Mouse (Mus musculus) hindbrain, embryonic 12.5 days (tissue): ENCODE measurements around the gene Pip4k2b. TPM values are rescaled to one million over a fixed set of nuclear protein-coding genes. Genes with fewer than 3 reads are reported as not detected.
A peak's percentile ranks its signal among the peaks of the same experiment; 100 is the strongest.

Experiments
- ATAC-seq: fragments of 200-750 bp; cut with Nextera tagmentation; 2 replicates; pipeline ENCODE4 v1.8.0; 2017; ENCODE audit warnings: moderate TSS enrichment; ENCODE audit not compliant: low FRiP score
- H3K27ac ChIP-seq: fragments of 300-500 bp; sonication (generic); 2 replicates; pipeline ENCODE4 v1.5.1; 2016; ENCODE audit warnings: mild to moderate bottlenecking
- H3K27me3 ChIP-seq: fragments of 300-500 bp; sonication (generic); 2 replicates; pipeline ENCODE4 v1.6.1; 2016; ENCODE audit warnings: mild to moderate bottlenecking
- H3K36me3 ChIP-seq: fragments of 300-500 bp; sonication (generic); 2 replicates; pipeline ENCODE4 v1.6.1; 2016; ENCODE audit warnings: mild to moderate bottlenecking
- H3K4me1 ChIP-seq: fragments of 300-500 bp; sonication (generic); 2 replicates; pipeline ENCODE4 v1.6.1; 2016
- H3K4me2 ChIP-seq: fragments of 300-500 bp; sonication (generic); replicated peaks from 2 replicates; pipeline ENCODE4 v1.6.1; 2016; ENCODE audit warnings: mild to moderate bottlenecking
- H3K4me3 ChIP-seq: fragments of 300-500 bp; sonication (generic); 2 replicates; pipeline ENCODE4 v1.5.1; 2016; ENCODE audit warnings: mild to moderate bottlenecking
- H3K9ac ChIP-seq: fragments of 300-500 bp; sonication (generic); 2 replicates; pipeline ENCODE4 v1.6.1; 2016; ENCODE audit warnings: mild to moderate bottlenecking, moderate library complexity
- H3K9me3 ChIP-seq: fragments of 300-500 bp; sonication (generic); replicated peaks from 2 replicates; pipeline ENCODE4 v1.6.1; 2016; ENCODE audit warnings: mild to moderate bottlenecking
- WGBS: fragments of 180-500 bp; shearing (Covaris S2); methylation state at CpG from one replicate; pipeline ENCODE4 v1.1.7; 2016; 5-methylcytosine and 5-hydroxymethylcytosine counted together
- polyA plus RNA-seq: library from polyadenylated mRNA; unstranded; fragments of >200 nt; fragmentation: Nextera tagmentation; extraction: Ambion mirVana; gene quantifications from 2 replicates; pipeline ENCODE4 v1.2.1, GENCODE M21; 2016

Pip4k2b gene
- polyA plus RNA-seq, 1 experiment from 2014 or later = 2.6 TPM

DNA sequence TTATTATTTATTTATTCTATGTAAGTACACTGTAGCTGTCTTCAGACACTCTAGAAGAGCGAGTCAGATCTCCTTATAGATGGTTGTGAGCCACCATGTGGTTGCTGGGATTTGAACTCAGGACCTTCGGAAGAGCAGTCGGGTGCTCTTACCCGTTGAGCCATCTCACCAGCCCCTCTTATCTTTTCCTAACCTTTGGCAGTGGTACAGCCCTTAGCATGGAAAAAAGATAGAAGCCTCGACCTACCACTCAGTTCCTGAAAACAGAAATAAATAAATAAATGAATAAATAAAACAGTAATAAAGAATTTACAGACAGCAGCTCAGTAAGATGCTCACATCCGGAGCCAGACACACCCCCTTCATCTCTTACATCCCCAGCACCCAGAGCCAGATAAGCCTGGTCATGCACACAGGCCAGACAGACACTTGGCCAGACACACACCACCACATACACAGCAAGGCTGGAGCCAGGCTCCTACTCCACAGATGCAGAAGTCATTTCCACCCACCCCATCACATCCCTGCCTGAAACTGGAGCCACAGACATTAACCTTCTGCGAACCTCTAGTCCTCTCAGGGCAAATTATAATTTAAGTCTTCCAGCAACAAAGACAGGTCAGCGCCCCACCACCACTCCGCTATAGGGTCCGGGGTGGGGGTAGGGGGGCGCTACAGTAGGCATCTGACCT is 47.2 kb downstream of the Pip4k2b start:
- peak overlapping the region; percentile 87 for H3K4me2 ChIP-seq
- H3K4me1 ChIP-seq = peaks cover 56% of the 10 kb centered on the region
- H3K27me3 ChIP-seq = no peaks in the 10 kb centered on the region
- peak overlapping the region; percentile 83 for H3K9ac ChIP-seq
- 60% methylated on average over 11 of the region's 11 CpGs for WGBS
- H3K9me3 ChIP-seq = no peaks in the 10 kb centered on the region
- ATAC-seq = no peak
- H3K27ac ChIP-seq = peak overlapping the region; percentile 99; the same call in 1 of the 2 replicates
- peaks cover 10% of the 10 kb centered on the region for H3K36me3 ChIP-seq
- H3K4me3 ChIP-seq = peak overlapping the region; percentile 85

- 71% methylated on average over 8 of the region's 8 CpGs for WGBS
- H3K27me3 ChIP-seq = no peaks in the 10 kb centered on the region
- peaks cover 52% of the 10 kb centered on the region for H3K4me1 ChIP-seq
- no peak for ATAC-seq
- H3K9ac ChIP-seq = no peak overlapping the region
- peak overlapping the region; percentile 64; the same call in 1 of the 2 replicates for H3K27ac ChIP-seq
- H3K36me3 ChIP-seq = peaks cover 16% of the 10 kb centered on the region
- H3K4me3 ChIP-seq = no peak overlapping the region; the same call in 1 of the 2 replicates
- H3K9me3 ChIP-seq = no peaks in the 10 kb centered on the region
- peak overlapping the region; percentile 87 for H3K4me2 ChIP-seq
Measured at GRCm38 (mm10) chr11:97696669-97697068, 47.8 kb downstream of the Pip4k2b start.

DNA sequence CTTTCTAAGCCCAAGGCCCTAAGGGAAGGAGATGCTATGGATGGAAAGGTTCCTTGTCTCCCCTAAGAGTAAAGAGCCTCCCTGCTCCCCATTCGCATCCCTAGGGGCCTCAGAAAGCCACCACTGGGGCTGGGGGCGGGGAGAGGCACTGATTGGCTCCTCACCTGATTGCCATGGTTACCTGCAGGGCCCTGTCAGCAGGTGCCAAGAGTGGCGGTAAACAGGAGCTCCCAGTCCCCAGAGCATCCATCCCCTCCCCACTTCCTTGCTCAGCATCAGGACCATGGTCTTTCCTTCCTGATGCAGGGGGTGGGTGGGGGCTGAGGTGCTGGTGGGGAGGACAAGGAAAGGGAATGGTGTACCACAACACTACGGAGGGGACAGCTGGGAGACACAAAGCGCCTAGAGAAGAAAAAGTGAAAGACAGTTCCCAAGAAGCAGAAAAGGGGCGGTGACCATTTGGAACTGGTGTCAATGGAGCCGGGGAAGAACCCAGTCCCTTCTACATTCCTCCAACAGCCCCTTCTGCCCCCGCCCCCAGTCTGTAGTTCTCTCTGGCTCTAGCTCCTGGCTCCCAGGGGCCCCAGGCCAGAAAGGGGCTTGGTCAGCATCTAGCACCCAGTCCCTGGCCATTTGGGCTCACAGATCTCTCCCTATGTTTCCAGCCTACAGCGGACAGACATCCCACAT is 48.6 kb downstream of the Pip4k2b start:
- peak overlapping the region; percentile 64 for H3K27ac ChIP-seq
- 34% methylated on average over 9 of the region's 9 CpGs for WGBS
- ATAC-seq = no peak
- no peaks in the 10 kb centered on the region for H3K27me3 ChIP-seq
- no peaks in the 10 kb centered on the region for H3K9me3 ChIP-seq
- H3K4me1 ChIP-seq = peaks cover 45% of the 10 kb centered on the region
- peak overlapping the region; percentile 87 for H3K4me2 ChIP-seq
- H3K4me3 ChIP-seq = peak overlapping the region; percentile 23
- H3K9ac ChIP-seq = peak overlapping the region; percentile 50
- peaks cover 24% of the 10 kb centered on the region for H3K36me3 ChIP-seq

DNA sequence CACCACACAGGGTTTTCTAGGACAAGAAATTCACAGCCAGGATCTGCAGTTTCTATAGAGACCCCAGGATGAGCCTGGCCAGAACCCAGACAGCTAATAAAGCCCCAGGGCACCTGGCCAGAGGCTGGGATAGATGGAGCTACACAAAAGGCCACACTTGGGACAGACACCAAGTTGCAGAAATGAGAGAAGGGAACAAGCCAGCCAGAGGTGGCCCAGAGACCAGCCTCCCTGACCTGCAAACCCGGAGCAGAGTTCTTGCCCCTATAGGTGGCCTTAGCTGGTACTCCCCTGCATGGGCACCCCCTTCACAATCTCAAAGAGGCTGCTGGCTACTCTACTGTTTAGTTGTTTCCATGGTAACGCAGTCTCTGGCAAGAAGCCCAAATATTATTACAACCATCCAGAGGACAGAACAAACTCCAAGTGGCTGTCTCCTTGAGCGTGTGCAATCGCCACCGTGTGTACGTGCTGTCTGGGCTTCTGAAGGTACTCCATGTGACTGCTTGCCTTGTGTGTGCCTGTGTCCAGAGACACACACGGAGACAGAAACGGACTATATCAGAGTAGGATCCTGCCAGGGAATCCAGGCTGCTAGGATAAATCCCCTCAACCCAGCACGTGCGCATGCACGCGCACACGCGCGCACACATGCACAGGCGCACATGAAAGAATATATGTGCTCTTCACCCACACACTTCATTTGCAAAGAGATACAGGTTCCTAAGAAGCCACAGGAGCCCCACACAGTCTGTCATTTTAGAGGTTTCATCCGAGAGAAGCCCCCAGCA is 49.4 kb downstream of the Pip4k2b start:
- peak overlapping the region; percentile 23 for H3K4me3 ChIP-seq
- 54% methylated on average over 17 of the region's 17 CpGs for WGBS
- no peak for ATAC-seq

GRCm38 (mm10) chr11:97694435-97694834 is 50.1 kb downstream of the Pip4k2b start:
- Histone ChIP-seq H3K4me3 (no peak overlapping the region), H3K4me2 (peak overlapping the region; percentile 87; the same call in 1 of the 2 replicates), H3K4me1 (peaks cover 45% of the 10 kb centered on the region), H3K36me3 (peaks cover 35% of the 10 kb centered on the region), H3K9ac (no peak overlapping the region), H3K27me3 (no peaks in the 10 kb centered on the region), H3K27ac (peak overlapping the region; percentile 64), H3K9me3 (no peaks in the 10 kb centered on the region)
- ATAC-seq = no peak
- WGBS = 91% methylated on average over 4 of the region's 4 CpGs

More for the DNA sequence above, 49.4 kb downstream of the Pip4k2b start:
- Histone ChIP-seq H3K27ac (peak overlapping the region; percentile 64), H3K36me3 (peaks cover 32% of the 10 kb centered on the region), H3K9me3 (no peaks in the 10 kb centered on the region), H3K4me2 (peak overlapping the region; percentile 87), H3K4me1 (peaks cover 45% of the 10 kb centered on the region), H3K9ac (peak overlapping the region; percentile 50), H3K27me3 (no peaks in the 10 kb centered on the region)

- Histone ChIP-seq H3K4me3 (no peak overlapping the region), H3K27ac (no peak overlapping the region), H3K9me3 (no peaks in the 10 kb centered on the region), H3K4me2 (no peak overlapping the region), H3K9ac (no peak overlapping the region), H3K27me3 (no peaks in the 10 kb centered on the region), H3K4me1 (peaks cover 25% of the 10 kb centered on the region), H3K36me3 (peaks cover 53% of the 10 kb centered on the region)
- 32% methylated on average over 10 of the region's 10 CpGs for WGBS
- ATAC-seq = no peak
Measured at GRCm38 (mm10) chr11:97689861-97690260, 54.6 kb downstream of the Pip4k2b start.

- Histone ChIP-seq H3K4me1 (peaks cover 16% of the 10 kb centered on the region), H3K27me3 (no peaks in the 10 kb centered on the region), H3K4me3 (no peak overlapping the region), H3K27ac (no peak overlapping the region), H3K4me2 (no peak overlapping the region), H3K9ac (no peak overlapping the region), H3K36me3 (peaks cover 53% of the 10 kb centered on the region), H3K9me3 (no peaks in the 10 kb centered on the region)
- WGBS = 91% methylated on average over 3 of the region's 3 CpGs
- no peak for ATAC-seq
Measured at GRCm38 (mm10) chr11:97687061-97687460, 57.4 kb downstream of the Pip4k2b start.

- no peaks in the 10 kb centered on the region for H3K27me3 ChIP-seq
- no peaks in the 10 kb centered on the region for H3K9me3 ChIP-seq
- peak overlapping the region; percentile 88 for H3K4me2 ChIP-seq
- H3K27ac ChIP-seq = no peak overlapping the region
- peaks cover 16% of the 10 kb centered on the region for H3K4me1 ChIP-seq
- H3K4me3 ChIP-seq = peak overlapping the region; percentile 42; the same call in 1 of the 2 replicates
- H3K9ac ChIP-seq = peak overlapping the region; percentile 45; the same call in 1 of the 2 replicates
- WGBS = 72% methylated on average over 11 of the region's 11 CpGs
- ATAC-seq = no peak
- H3K36me3 ChIP-seq = peaks cover 53% of the 10 kb centered on the region
Measured at GRCm38 (mm10) chr11:97686322-97686908, 58.1 kb downstream of the Pip4k2b start.

GRCm38 (mm10) chr11:97685613-97686321 is 58.7 kb downstream of the Pip4k2b start, which contains the start of gene Cisd3:
Gene Cisd3 (plus strand): TSS chr11:97685826.
- Histone ChIP-seq H3K27ac (peak within 1 kb of the TSS; percentile 40), H3K4me1 (peaks cover 16% of the 10 kb centered on the region), H3K27me3 (no peaks in the 10 kb centered on the region), H3K4me3 (peak within 1 kb of the TSS; percentile 42), H3K4me2 (peak within 1 kb of the TSS; percentile 88), H3K9me3 (no peaks in the 10 kb centered on the region), H3K36me3 (peaks cover 52% of the 10 kb centered on the region), H3K9ac (peak within 1 kb of the TSS; percentile 57)
- 2% methylated on average over 43 of the region's 43 CpGs for WGBS
- peak; percentile 72 for ATAC-seq

DNA sequence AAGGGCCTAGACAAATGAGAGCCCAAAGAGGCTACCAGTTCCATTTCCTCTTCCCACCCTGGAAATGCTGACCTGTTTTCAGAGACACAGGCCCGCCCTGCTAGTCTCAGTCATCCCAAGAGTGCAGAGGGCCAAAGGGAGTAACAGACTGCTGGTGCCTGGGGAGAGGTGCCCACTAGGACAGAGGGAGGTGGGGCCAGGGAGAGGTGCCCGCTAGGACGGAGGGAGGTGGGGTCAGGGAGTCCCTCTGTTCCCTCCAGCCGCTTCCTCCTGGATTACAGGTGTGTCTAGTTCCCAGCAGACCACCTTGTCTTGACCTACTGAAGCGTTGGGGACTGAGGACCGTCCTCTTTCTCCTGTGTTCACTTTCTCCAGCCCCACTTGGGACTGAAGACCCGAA is 59.7 kb downstream of the Pip4k2b start:
- Histone ChIP-seq H3K27ac (peak overlapping the region; percentile 40; the same call in 1 of the 2 replicates), H3K9ac (peak overlapping the region; percentile 32; the same call in 1 of the 2 replicates), H3K27me3 (no peaks in the 10 kb centered on the region), H3K36me3 (peaks cover 52% of the 10 kb centered on the region), H3K4me2 (peak overlapping the region; percentile 88; the same call in 1 of the 2 replicates), H3K4me3 (no peak overlapping the region), H3K4me1 (peaks cover 19% of the 10 kb centered on the region), H3K9me3 (no peaks in the 10 kb centered on the region)
- no peak for ATAC-seq
- WGBS = 33% methylated on average over 7 of the region's 7 CpGs

GRCm38 (mm10) chr11:97684063-97684680 is 60.3 kb downstream of the Pip4k2b start:
- H3K4me1 ChIP-seq = peaks cover 19% of the 10 kb centered on the region
- peaks cover 52% of the 10 kb centered on the region for H3K36me3 ChIP-seq
- ATAC-seq = no peak
- H3K4me2 ChIP-seq = no peak overlapping the region
- no peaks in the 10 kb centered on the region for H3K9me3 ChIP-seq
- 82% methylated on average over 6 of the region's 6 CpGs for WGBS
- H3K9ac ChIP-seq = peak overlapping the region; percentile 32; the same call in 1 of the 2 replicates
- H3K27ac ChIP-seq = no peak overlapping the region
- H3K4me3 ChIP-seq = no peak overlapping the region
- H3K27me3 ChIP-seq = no peaks in the 10 kb centered on the region
